Mouse (Mus musculus) heart, embryonic 15.5 days (tissue): ENCODE measurements around the gene 1600015I10Rik. TPM values are rescaled to one million over a fixed set of nuclear protein-coding genes. Genes with fewer than 3 reads are reported as not detected.

ENCODE experiments used
- ATAC-seq: fragments of 200-750 bp; cut with Nextera tagmentation; replicated peaks from 2 replicates; pipeline ENCODE4 v1.8.0; 2017; ENCODE audit warnings: low read depth, moderate TSS enrichment; ENCODE audit not compliant: insufficient number of reproducible peaks, insufficient read depth, low FRiP score
- H3K27ac ChIP-seq: fragments of 300-500 bp; sonication (generic); 2 replicates; pipeline ENCODE4 v1.5.1; 2015; ENCODE audit warnings: mild to moderate bottlenecking, inconsistent platforms
- H3K27me3 ChIP-seq: fragments of 300-500 bp; sonication (generic); 2 replicates; pipeline ENCODE4 v1.6.1; 2015; ENCODE audit warnings: inconsistent platforms
- H3K36me3 ChIP-seq: fragments of 300-500 bp; sonication (generic); 2 replicates; pipeline ENCODE4 v1.6.1; 2015; ENCODE audit warnings: mild to moderate bottlenecking, inconsistent platforms
- H3K4me1 ChIP-seq: fragments of 300-500 bp; sonication (generic); replicated peaks from 2 replicates; pipeline ENCODE4 v1.6.1; 2015; ENCODE audit warnings: inconsistent platforms
- H3K4me2 ChIP-seq: fragments of 300-500 bp; sonication (generic); 2 replicates; pipeline ENCODE4 v1.6.1; 2015; ENCODE audit warnings: inconsistent platforms, mild to moderate bottlenecking, moderate library complexity
- H3K4me3 ChIP-seq: fragments of 300-500 bp; sonication (generic); 2 replicates; pipeline ENCODE4 v1.5.1; 2015; ENCODE audit warnings: mild to moderate bottlenecking, inconsistent platforms
- H3K9ac ChIP-seq: fragments of 300-500 bp; sonication (generic); 2 replicates; pipeline ENCODE4 v1.6.1; 2015; ENCODE audit warnings: mild to moderate bottlenecking, inconsistent platforms
- H3K9me3 ChIP-seq: fragments of 300-500 bp; sonication (generic); replicated peaks from 2 replicates; pipeline ENCODE4 v1.6.1; 2016; ENCODE audit warnings: inconsistent platforms
- WGBS: fragments of 180-500 bp; shearing (Covaris S2); methylation state at CpG from one replicate; pipeline ENCODE4 v1.1.7; 2015; ENCODE audit warnings: mixed read lengths; 5-methylcytosine and 5-hydroxymethylcytosine counted together
- polyA plus RNA-seq: library from polyadenylated mRNA; unstranded; fragments of >200 nt; fragmentation: Nextera tagmentation; extraction: Ambion mirVana; gene quantifications from 2 replicates; pipeline ENCODE4 v1.2.1, GENCODE M21; 2015

1600015I10Rik gene
- polyA plus RNA-seq, 1 experiment from 2014 or later, result not detected

DNA sequence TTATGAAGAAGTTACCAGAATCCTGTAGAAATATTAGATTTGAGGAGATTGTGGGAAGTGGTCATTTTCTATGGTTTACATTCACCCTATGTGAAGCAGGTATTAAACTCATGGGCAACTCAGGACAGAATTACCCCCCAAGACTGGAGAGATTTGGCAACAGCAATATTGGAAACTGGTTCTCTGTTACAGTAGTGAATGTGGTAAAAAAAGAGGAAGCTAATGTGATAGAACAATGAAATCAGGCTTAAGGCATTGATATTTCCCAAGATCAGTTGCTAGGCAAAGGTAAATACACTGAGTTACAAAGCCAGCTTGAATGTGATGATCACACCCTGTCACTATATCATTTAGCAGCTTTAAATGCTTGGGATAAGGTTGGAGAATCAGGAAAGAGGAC lies 38.2 kb downstream of the 1600015I10Rik start:
- no peak overlapping the region for H3K27ac ChIP-seq
- no peaks in the 10 kb centered on the region for H3K9me3 ChIP-seq
- ATAC-seq, result no peak
- no peak overlapping the region for H3K4me3 ChIP-seq
- no peaks in the 10 kb centered on the region for H3K36me3 ChIP-seq
- H3K27me3 ChIP-seq, result no peaks in the 10 kb centered on the region
- no peak overlapping the region for H3K9ac ChIP-seq
- H3K4me1 ChIP-seq, result no peaks in the 10 kb centered on the region
- no peak overlapping the region for H3K4me2 ChIP-seq

DNA sequence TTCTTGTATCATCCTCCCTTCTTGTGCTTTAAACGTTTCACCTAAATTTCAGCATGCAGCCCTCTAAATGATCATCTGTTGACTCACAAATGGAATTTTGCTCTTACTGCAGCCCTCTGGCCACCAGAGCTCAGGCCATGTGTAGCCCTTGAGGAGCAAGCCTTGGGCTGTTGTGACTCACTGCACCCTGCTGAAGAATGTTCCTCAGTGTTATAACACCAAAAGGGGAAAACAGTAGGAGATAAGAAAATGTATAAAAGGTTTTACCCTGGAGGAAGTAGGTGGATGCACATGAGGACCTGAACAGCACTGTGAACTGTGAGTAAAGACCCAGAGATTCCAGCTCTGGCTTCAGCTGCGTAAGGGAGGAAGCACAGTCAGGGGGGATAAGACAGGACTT lies 45.0 kb downstream of the 1600015I10Rik start, which contains the start of gene Doxl2:
Doxl2 (plus strand) TSS at position 301 of the 400 bp plus-strand sequence.
- 80% methylated on average over 2 of the region's 2 CpGs for WGBS

DNA sequence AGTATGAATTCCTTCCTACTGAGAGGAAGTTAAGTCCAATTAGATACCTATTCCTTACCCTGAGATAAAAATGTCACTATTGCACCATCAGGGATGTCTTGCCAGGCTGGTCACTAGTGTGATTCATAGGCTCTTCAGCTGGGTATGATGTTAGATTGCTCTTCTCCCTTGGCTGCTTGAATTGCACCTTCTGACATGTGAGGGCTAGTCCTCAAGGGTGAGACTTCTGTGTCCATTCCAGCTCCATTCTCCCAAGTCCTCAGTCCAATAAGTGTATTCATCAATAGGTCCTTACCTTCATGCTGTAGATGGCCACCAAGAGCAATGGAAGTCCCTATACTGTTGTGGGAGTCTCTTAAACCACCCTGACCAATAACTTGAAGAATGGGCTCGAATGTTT lies 49.9 kb downstream of the 1600015I10Rik start:
- H3K4me3 ChIP-seq, result no peak overlapping the region
- no peaks in the 10 kb centered on the region for H3K4me1 ChIP-seq
- no peak overlapping the region for H3K4me2 ChIP-seq
- no peaks in the 10 kb centered on the region for H3K36me3 ChIP-seq
- no peak overlapping the region for H3K9ac ChIP-seq
- WGBS, result 30% methylated on average over 1 of the region's 1 CpGs
- no peaks in the 10 kb centered on the region for H3K27me3 ChIP-seq
- no peak overlapping the region for H3K27ac ChIP-seq
- no peak for ATAC-seq
- H3K9me3 ChIP-seq, result no peaks in the 10 kb centered on the region

More for the DNA sequence above, 45.0 kb downstream of the 1600015I10Rik start, which contains the start of gene Doxl2:
- Histone ChIP-seq H3K36me3 (no peaks in the 10 kb centered on the region), H3K4me1 (no peaks in the 10 kb centered on the region), H3K4me3 (no peak within 1 kb of the TSS), H3K4me2 (no peak within 1 kb of the TSS), H3K27me3 (no peaks in the 10 kb centered on the region), H3K9ac (no peak within 1 kb of the TSS), H3K27ac (no peak within 1 kb of the TSS), H3K9me3 (no peaks in the 10 kb centered on the region)
- no peak for ATAC-seq

DNA sequence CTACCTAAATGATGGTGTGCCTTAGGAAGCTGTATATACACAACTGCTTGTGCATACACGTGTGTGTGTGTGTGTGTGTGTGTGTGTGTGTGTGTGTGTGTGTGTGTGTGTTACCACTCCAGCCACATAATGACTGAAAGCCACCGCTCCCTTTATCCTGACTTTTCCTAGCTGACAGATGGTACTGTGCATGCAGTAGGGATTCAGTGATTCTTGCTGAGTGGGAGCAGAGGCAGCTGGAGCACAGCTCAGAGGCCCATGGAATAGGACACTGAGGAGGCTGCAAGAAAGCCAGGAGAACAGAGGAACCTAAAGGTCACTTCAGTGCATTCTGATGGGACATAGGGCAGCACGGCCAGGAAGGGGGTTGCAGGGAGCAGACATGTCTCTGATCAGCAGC lies 52.6 kb downstream of the 1600015I10Rik start:
- ATAC-seq, result no peak
- Histone ChIP-seq H3K9ac (no peak overlapping the region), H3K27me3 (no peaks in the 10 kb centered on the region), H3K27ac (no peak overlapping the region), H3K4me2 (no peak overlapping the region), H3K9me3 (no peaks in the 10 kb centered on the region), H3K36me3 (no peaks in the 10 kb centered on the region), H3K4me3 (no peak overlapping the region), H3K4me1 (no peaks in the 10 kb centered on the region)
- WGBS, result 63% methylated on average over 3 of the region's 3 CpGs

Other genes starting within 250 kb of the 1600015I10Rik start
- gene Gimap4, start 245.3 kb upstream of the 1600015I10Rik start, polyA plus RNA-seq, result 23.5 and 27.1 TPM in 2 replicates
- gene Gimap6, start 221.7 kb upstream of the 1600015I10Rik start, polyA plus RNA-seq, result 32.3 and 35.6 TPM in 2 replicates
- gene Gm28053, start 211.3 kb upstream of the 1600015I10Rik start, polyA plus RNA-seq, result 3.3 and 4.6 TPM in 2 replicates
- gene Gimap7, start 211.3 kb upstream of the 1600015I10Rik start, polyA plus RNA-seq, result 0.23 and 0.27 TPM in 2 replicates
- gene Gimap1, start 190.8 kb upstream of the 1600015I10Rik start, polyA plus RNA-seq, result 26.4 and 31.6 TPM in 2 replicates
- gene Gimap5, start 183.7 kb upstream of the 1600015I10Rik start, polyA plus RNA-seq, result 6.2 and 9.4 TPM in 2 replicates
- 0.08 TPM in 1 of 2 replicates, not detected in the other for gene Gimap3, start 159.0 kb upstream of the 1600015I10Rik start, polyA plus RNA-seq
- gene Tmem176a, start 89.0 kb upstream of the 1600015I10Rik start, polyA plus RNA-seq, result 59.6 and 88.1 TPM in 2 replicates
- gene Tmem176b, start 88.4 kb upstream of the 1600015I10Rik start, polyA plus RNA-seq, result 191 and 255 TPM in 2 replicates
- not detected in 2 replicates for gene Aoc1, start 57.0 kb upstream of the 1600015I10Rik start, polyA plus RNA-seq
- not detected in 2 replicates for gene Doxl2, start 45.1 kb downstream of the 1600015I10Rik start, polyA plus RNA-seq
- gene Svs1, start 57.0 kb downstream of the 1600015I10Rik start, polyA plus RNA-seq, result not detected in 2 replicates
- gene Gpnmb, start 106.7 kb downstream of the 1600015I10Rik start, polyA plus RNA-seq, result 5.5 and 16.5 TPM in 2 replicates
- gene Malsu1, start 143.9 kb downstream of the 1600015I10Rik start, polyA plus RNA-seq, result 55.0 and 60.0 TPM in 2 replicates